Mouse (Mus musculus) megakaryocyte, adult 5-6 weeks (primary cell): ENCODE results near the gene Rnaseh2b. TPM values are rescaled to one million over a fixed set of nuclear protein-coding genes. Genes with fewer than 3 reads are reported as not detected.

Experiments
- ATAC-seq: 2 replicates; pipeline ENCODE4 v1.8.0; 2016; ENCODE audit warnings: mild to moderate bottlenecking, inconsistent platforms; ENCODE audit not compliant: poor library complexity, severe bottlenecking
- total RNA-seq, 2 experiments: library from RNA; stranded (forward) in 1 of 2; stranded (reverse) in 1 of 2; fragments of 153-499, 151-499 nt in 1 of 2; fragments of 221-1000, 200-1000 nt in 1 of 2; gene quantifications; 2 replicates each; pipeline versions ENCODE4 v1.2.3 to v1.2.4; 2015 to 2017

Rnaseh2b gene
- total RNA-seq (2015) (96.0 and 106 TPM in 2 replicates), total RNA-seq (2017) (60.5 and 61.5 TPM in 2 replicates)

GRCm38 (mm10) chr14:62292488-62293339 is at the start of gene Rnaseh2b, which contains the start of gene Dleu7:
Gene Rnaseh2b (plus strand): TSS chr14:62292589.
Gene Dleu7 (minus strand): TSS chr14:62293047.
- ATAC-seq, result no peak

DNA sequence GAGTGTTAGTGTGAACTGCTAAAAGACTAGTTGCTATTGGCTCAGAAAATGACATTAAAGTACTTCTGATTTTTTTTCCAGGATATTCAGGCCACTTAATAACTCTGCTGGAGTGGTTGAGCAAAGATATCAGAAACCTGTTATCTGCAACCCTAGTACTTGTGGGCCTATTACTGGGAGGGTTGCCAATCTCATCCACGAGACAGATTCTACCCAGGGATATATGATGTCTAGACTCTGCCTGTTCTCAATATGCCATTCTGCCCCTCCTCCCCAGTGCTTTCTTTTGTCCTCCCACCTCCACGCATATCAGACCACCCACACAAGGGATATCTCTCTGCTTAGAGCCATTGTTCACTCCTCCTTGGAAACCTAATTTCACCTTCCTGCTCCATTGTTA is 48.9 kb upstream of the Rnaseh2b start:
- ATAC-seq, result no peak

- peak; percentile 89 for ATAC-seq
Measured at GRCm38 (mm10) chr14:62245557-62245956, 46.8 kb upstream of the Rnaseh2b start.

- no peak for ATAC-seq
Measured at GRCm38 (mm10) chr14:62248345-62248744, 44.0 kb upstream of the Rnaseh2b start.

GRCm38 (mm10) chr14:62248796-62249195 is 43.6 kb upstream of the Rnaseh2b start:
- no peak for ATAC-seq

- ATAC-seq, result no peak
Measured at GRCm38 (mm10) chr14:62249251-62249650, 43.1 kb upstream of the Rnaseh2b start.

DNA sequence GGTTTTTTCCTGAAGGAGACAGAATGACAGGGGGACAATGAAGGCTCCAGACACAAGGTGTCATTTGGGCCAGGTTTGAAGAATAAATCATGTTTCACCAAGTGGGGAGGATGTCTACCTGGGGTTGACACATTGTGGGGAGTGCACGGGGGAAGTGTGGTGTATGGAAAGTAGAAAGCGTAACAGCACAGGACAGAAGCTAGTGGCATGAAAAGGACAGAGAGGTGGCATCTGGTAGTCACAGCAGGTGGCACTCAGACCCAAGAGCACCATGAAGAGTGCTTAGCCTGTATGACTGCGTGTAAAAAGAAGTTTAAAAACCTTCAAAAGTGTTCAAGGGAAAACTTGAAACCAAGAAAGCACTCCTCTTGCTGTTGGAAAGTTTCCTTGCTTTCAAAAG is 42.3 kb upstream of the Rnaseh2b start:
- ATAC-seq, result no peak

DNA sequence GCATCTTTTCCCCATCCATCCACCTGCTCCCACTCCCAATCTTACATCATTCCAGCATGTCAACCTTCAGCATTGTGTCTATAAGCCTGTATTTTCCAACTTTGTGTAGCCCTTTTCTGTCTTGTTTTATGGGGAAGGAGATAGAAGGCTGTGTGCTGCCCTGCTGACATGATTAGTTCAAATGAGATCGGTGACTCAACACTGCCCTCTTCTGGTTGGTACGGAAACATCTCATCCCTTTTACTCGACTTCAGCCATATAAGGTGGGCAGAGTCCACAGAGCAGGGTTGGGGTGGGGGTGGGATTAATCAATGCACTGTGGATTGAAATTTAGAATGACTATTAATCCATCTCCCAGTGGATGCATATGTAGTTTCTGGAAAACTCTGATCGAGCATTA is 40.4 kb upstream of the Rnaseh2b start:
- peak; percentile 85 for ATAC-seq

- ATAC-seq, result no peak
Measured at GRCm38 (mm10) chr14:62254371-62254770, 38.0 kb upstream of the Rnaseh2b start.

DNA sequence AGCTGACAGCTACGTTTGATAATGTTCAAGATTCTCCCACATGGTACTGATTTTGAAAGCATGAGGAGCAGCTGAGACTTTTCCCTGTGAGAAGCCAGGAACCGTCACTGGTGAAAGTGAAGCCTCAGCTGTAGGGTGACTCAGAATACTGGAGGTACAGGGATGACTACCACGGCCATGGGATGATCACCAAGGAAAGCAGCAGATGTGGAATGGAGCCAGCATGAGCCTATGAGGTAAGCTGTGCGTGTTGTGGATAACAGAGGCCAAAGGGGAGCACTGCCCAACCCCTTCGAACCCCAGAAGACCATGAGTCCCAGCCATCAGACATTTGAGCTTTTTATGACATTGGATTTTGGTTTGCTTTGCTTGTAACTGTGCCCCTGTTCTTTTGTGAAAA is 36.3 kb upstream of the Rnaseh2b start:
- ATAC-seq, result no peak

DNA sequence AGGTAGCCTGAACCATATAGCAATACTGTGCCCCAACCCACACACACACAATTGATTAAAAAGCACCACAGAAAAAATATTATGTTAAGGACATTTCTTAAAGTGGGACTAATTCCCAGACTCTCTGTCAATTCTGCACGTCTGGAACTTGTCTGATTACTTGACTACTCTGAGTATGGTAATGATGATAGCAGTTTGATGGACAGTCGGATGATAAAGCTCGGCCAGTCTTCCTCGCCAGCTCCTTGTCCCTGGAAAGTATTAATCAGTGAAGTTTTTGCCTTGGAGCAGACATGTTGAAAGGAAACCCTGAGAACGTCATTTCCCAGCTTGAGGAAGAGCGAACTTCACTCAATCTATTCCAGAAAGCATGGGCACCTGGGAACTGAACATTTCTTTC is 34.3 kb upstream of the Rnaseh2b start:
- no peak for ATAC-seq

GRCm38 (mm10) chr14:62258978-62259536 is 33.3 kb upstream of the Rnaseh2b start:
- no peak for ATAC-seq

- ATAC-seq, result no peak
Measured at GRCm38 (mm10) chr14:62270698-62271396, 21.5 kb upstream of the Rnaseh2b start.

DNA sequence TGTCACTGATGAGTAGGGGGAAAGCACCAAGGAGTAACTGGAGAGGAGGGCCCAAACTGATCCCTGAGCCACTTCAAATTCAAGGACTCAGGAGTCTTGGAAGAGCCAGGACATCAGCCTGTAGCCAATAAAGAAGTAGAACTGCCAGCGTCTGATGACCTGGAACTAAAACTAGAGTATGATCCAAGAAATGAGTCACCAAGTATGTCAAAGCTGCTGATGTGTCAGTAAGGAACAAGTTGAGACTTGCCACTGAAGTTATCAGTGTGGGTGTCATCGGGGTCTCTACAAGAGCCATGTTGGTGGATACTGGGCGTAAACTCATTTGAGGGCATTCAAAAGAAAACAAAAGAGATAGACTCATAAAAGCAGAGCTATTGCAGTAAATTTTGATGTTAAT is 18.8 kb upstream of the Rnaseh2b start:
- no peak for ATAC-seq

GRCm38 (mm10) chr14:62282974-62283373 is 9.4 kb upstream of the Rnaseh2b start:
- no peak for ATAC-seq

GRCm38 (mm10) chr14:62288731-62289130 is 3.7 kb upstream of the Rnaseh2b start:
- no peak for ATAC-seq

- ATAC-seq, result no peak
Measured at GRCm38 (mm10) chr14:62291406-62291987, 892 bp upstream of the Rnaseh2b start.

GRCm38 (mm10) chr14:62292166-62292487 is 262 bp upstream of the Rnaseh2b start:
- ATAC-seq, result no peak

DNA sequence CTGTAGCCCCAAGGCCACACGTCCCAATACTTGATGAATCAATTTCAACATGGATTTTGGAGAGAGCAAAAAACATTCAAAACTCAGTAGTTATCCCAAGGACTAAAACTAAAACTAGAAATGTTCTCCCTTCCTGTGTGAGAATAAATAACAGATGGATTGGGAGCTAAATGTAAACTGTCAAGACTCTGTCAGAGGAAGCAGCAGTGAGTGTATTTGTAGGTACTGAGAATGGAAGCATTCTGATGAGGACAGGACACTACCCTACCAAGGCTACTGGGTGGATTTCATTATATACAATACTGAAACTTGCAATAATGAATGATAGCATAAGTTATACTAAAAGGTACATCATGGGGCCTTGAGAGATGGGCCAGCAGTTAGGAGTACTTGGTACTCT is 6.4 kb downstream of the Rnaseh2b start:
- ATAC-seq, result no peak

DNA sequence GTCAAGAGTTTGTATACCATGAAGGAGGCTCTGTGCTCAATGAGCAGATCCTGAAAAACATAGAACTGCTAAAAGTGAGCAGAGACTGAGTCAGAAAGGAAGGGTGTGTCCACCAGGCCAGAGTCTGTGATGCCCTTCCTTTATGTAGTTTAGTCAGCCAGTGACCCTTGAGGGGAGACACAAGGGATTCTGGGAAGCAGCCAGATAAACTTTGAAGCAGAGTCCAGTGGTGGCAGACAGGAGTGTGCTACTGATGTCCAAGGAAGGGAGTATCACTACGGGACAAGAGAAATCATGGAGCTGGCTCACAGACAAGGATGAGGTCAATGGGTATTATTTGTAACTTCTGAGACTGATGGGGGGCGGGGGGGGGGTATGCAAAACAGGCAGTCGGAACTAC is 7.6 kb downstream of the Rnaseh2b start:
- no peak for ATAC-seq

- no peak for ATAC-seq
Measured at GRCm38 (mm10) chr14:62307555-62307954, 15.2 kb downstream of the Rnaseh2b start.
